Mouse (Mus musculus) thymus, adult 2 months (tissue): ENCODE measurements around the gene Mrgpra2b. TPM values are rescaled to one million over a fixed set of nuclear protein-coding genes. Genes with fewer than 3 reads are reported as not detected.
A peak's percentile ranks its signal among the peaks of the same experiment; 100 is the strongest.
"Not testable (repeated sequence)": the region's sequence is repeated elsewhere in the genome, so short reads cannot be mapped to it uniquely, and the experiment has no call there.

Experiments
- DNase-seq: peaks from one replicate; pipeline ENCODE4 v3.0.0; 2021
- H3K27ac ChIP-seq: fragments of 200-500 bp; 2 replicates; pipeline ENCODE4 v1.5.1; 2012; ENCODE audit warnings: low read length, control low read depth; ENCODE audit not compliant: control insufficient read depth, insufficient read depth
- H3K27me3 ChIP-seq: fragments of 200-500 bp; 2 replicates; pipeline ENCODE4 v1.6.1; 2012; ENCODE audit warnings: mild to moderate bottlenecking, low read length, moderate library complexity, mixed read lengths; ENCODE audit not compliant: control insufficient read depth, insufficient read depth
- H3K36me3 ChIP-seq: fragments of 200-500 bp; 2 replicates; pipeline ENCODE4 v1.6.1; 2012; ENCODE audit warnings: mild to moderate bottlenecking, low read length, moderate library complexity; ENCODE audit not compliant: control insufficient read depth, insufficient read depth
- H3K4me1 ChIP-seq: fragments of 200-500 bp; replicated peaks from 2 replicates; pipeline ENCODE4 v1.6.1; 2012; ENCODE audit warnings: low read length; ENCODE audit not compliant: control insufficient read depth, insufficient read depth
- H3K4me3 ChIP-seq: fragments of 200-500 bp; 2 replicates; pipeline ENCODE4 v1.5.1; 2012; ENCODE audit warnings: mild to moderate bottlenecking, low read length, control low read depth, moderate library complexity; ENCODE audit not compliant: control insufficient read depth, insufficient read depth
- CTCF ChIP-seq: fragments of 200-500 bp; IDR thresholded peaks from 2 replicates; pipeline ENCODE4 v1.5.1; 2012; ENCODE audit warnings: mild to moderate bottlenecking, control low read depth, low read length, moderate library complexity, borderline replicate concordance; ENCODE audit not compliant: control insufficient read depth, poor library complexity, insufficient read depth; ENCODE audit errors: extremely low read depth
- POLR2A ChIP-seq: fragments of 200-500 bp; IDR thresholded peaks from 2 replicates; pipeline ENCODE4 v1.6.1; 2012; ENCODE audit warnings: mild to moderate bottlenecking, low read length, control low read depth, moderate library complexity; ENCODE audit not compliant: control insufficient read depth, poor library complexity, insufficient read depth; ENCODE audit errors: extremely low read depth
- WGBS: fragments of 180-500 bp; shearing (Covaris S2); methylation state at CpG from one replicate; pipeline ENCODE4 v1.1.7; 2018; 5-methylcytosine and 5-hydroxymethylcytosine counted together
- polyA plus RNA-seq: library from polyadenylated mRNA; depleted of rRNA; stranded (reverse); fragments of >200 nt; gene quantifications from 2 replicates; pipeline ENCODE4 v1.2.3, GENCODE M21; 2012; rRNA removed

The Mrgpra2b gene
- 0.30 and 0.78 TPM in 2 replicates for polyA plus RNA-seq

- DNase-seq: no peak
- no peak within 1 kb of the TSS for H3K27ac ChIP-seq
- no peak for TF ChIP-seq CTCF
- TF ChIP-seq POLR2A: no peak
- no peaks in the 10 kb centered on the region for H3K27me3 ChIP-seq
- H3K4me3 ChIP-seq: no peak within 1 kb of the TSS
- H3K4me1 ChIP-seq: no peaks in the 10 kb centered on the region
- H3K36me3 ChIP-seq: no peaks in the 10 kb centered on the region
Measured at GRCm38 (mm10) chr7:47528762-47529161, at the start of gene Mrgpra2b. TSS of gene Mrgpra2b (minus strand) at chr7:47528862.

- no peak overlapping the region for H3K27ac ChIP-seq
- 82% methylated on average over 1 of the region's 1 CpGs for WGBS
Measured at GRCm38 (mm10) chr7:47516379-47516778, 12.3 kb downstream of the Mrgpra2b start.

GRCm38 (mm10) chr7:47515050-47515449 is 13.6 kb downstream of the Mrgpra2b start:
- H3K4me3 ChIP-seq: no peak overlapping the region
- no peak overlapping the region for H3K27ac ChIP-seq
- H3K36me3 ChIP-seq: no peaks in the 10 kb centered on the region
- DNase-seq: peak; percentile 2
- TF ChIP-seq POLR2A: no peak
- no peak for TF ChIP-seq CTCF
- 41% methylated on average over 2 of the region's 2 CpGs for WGBS
- no peaks in the 10 kb centered on the region for H3K27me3 ChIP-seq
- H3K4me1 ChIP-seq: no peaks in the 10 kb centered on the region

More at GRCm38 (mm10) chr7:47516379-47516778, 12.3 kb downstream of the Mrgpra2b start:
- H3K27me3 ChIP-seq: no peaks in the 10 kb centered on the region
- no peaks in the 10 kb centered on the region for H3K4me1 ChIP-seq
- H3K4me3 ChIP-seq: no peak overlapping the region
- H3K36me3 ChIP-seq: no peaks in the 10 kb centered on the region
- TF ChIP-seq CTCF (no peak), POLR2A (no peak)
- DNase-seq: no peak

- no peak overlapping the region for H3K4me3 ChIP-seq
- no peaks in the 10 kb centered on the region for H3K36me3 ChIP-seq
- no peak overlapping the region for H3K27ac ChIP-seq
- no peaks in the 10 kb centered on the region for H3K27me3 ChIP-seq
- no peaks in the 10 kb centered on the region for H3K4me1 ChIP-seq
- no peak for DNase-seq
- 86% methylated on average over 4 of the region's 4 CpGs for WGBS
- TF ChIP-seq POLR2A (no peak), CTCF (no peak)
Measured at GRCm38 (mm10) chr7:47502953-47503352, 25.7 kb downstream of the Mrgpra2b start.

- not testable (repeated sequence) for H3K27me3 ChIP-seq, H3K4me3 ChIP-seq, H3K4me1 ChIP-seq, DNase-seq, H3K36me3 ChIP-seq, H3K27ac ChIP-seq
Measured at GRCm38 (mm10) chr7:47491266-47491665, 37.4 kb downstream of the Mrgpra2b start.

- not testable (repeated sequence) for H3K4me1 ChIP-seq, H3K4me3 ChIP-seq, DNase-seq, H3K36me3 ChIP-seq, H3K27ac ChIP-seq, H3K27me3 ChIP-seq
- no CpG with 5 or more reads among the region's 1 CpGs for WGBS
Measured at GRCm38 (mm10) chr7:47489438-47489837, 39.2 kb downstream of the Mrgpra2b start.

GRCm38 (mm10) chr7:47483181-47483580 is 45.5 kb downstream of the Mrgpra2b start:
- DNase-seq, H3K4me1 ChIP-seq, H3K27ac ChIP-seq, H3K27me3 ChIP-seq, H3K36me3 ChIP-seq, H3K4me3 ChIP-seq: not testable (repeated sequence)

GRCm38 (mm10) chr7:47473904-47474303 is 54.8 kb downstream of the Mrgpra2b start:
- 21% methylated on average over 1 of the region's 3 CpGs for WGBS
- not testable (repeated sequence) for H3K4me3 ChIP-seq, DNase-seq

GRCm38 (mm10) chr7:47465278-47465981 is 63.2 kb downstream of the Mrgpra2b start:
- DNase-seq, H3K4me1 ChIP-seq, H3K4me3 ChIP-seq, H3K36me3 ChIP-seq, H3K27ac ChIP-seq, H3K27me3 ChIP-seq: not testable (repeated sequence)

More at GRCm38 (mm10) chr7:47473904-47474303, 54.8 kb downstream of the Mrgpra2b start:
- H3K4me1 ChIP-seq, H3K36me3 ChIP-seq, H3K27me3 ChIP-seq, H3K27ac ChIP-seq: not testable (repeated sequence)

- DNase-seq, H3K27me3 ChIP-seq, H3K27ac ChIP-seq, H3K4me1 ChIP-seq, H3K36me3 ChIP-seq, H3K4me3 ChIP-seq: not testable (repeated sequence)
- no CpG with 5 or more reads among the region's 1 CpGs for WGBS
Measured at GRCm38 (mm10) chr7:47452015-47452414, 76.6 kb downstream of the Mrgpra2b start, which contains the start of gene Mrgpra2a. TSS of gene Mrgpra2a (minus strand) at chr7:47452139.
